Mouse (Mus musculus): ENCODE results near the gene Desi2. TPM values are rescaled to one million over a fixed set of nuclear protein-coding genes. Genes with fewer than 3 reads are reported as not detected.
"Not testable (repeated sequence)": the region's sequence is repeated elsewhere in the genome, so short reads cannot be mapped to it uniquely, and the experiment has no call there.

The Desi2 gene
- polyA plus RNA-seq, 1 experiment from 2014 or later = 25.4 TPM

GRCm38 (mm10) chr1:178276054-178276911 is 89.1 kb downstream of the Desi2 start:
- no peak for TF ChIP-seq CTCF (IDR thresholded peaks at IDR 0.05; ENCODE audit: low read depth)
- WGBS = under 1% methylated on average over 86 of the region's 87 CpGs
- H3K4me2 ChIP-seq (ENCODE audit: low read length) = peak overlapping the region; percentile 87
- peak overlapping the region; percentile 66 for H3K4me3 ChIP-seq (replicated peaks; ENCODE audit: low read depth, low read length)
- ATAC-seq (replicated peaks; ENCODE audit: low FRiP score, low read depth) (peak; percentile 82), DNase-seq (ENCODE audit: low spot score) (peak; percentile 74)
- H3K9me3 ChIP-seq (replicated peaks; ENCODE audit: low read length) = no peaks in the 10 kb centered on the region
- H3K9ac ChIP-seq (ENCODE audit: low read depth, low read length) = peak overlapping the region; percentile 82
- 0 out of 2 replicates have a peak, but pooled peaks cover 5% of the 10 kb centered on the region for H3K4me1 ChIP-seq (replicated peaks; ENCODE audit: insufficient read depth, low read length)
- no peaks in the 10 kb centered on the region for H3K27me3 ChIP-seq (ENCODE audit: insufficient read depth, low read length)
- H3K36me3 ChIP-seq (ENCODE audit: insufficient read depth, low read length) = no peaks in the 10 kb centered on the region
- peak overlapping the region; percentile 54; the same call in 1 of the 2 replicates for H3K27ac ChIP-seq

- H3K9ac ChIP-seq (ENCODE audit: low read depth, low read length); H3K4me1 ChIP-seq (replicated peaks; ENCODE audit: insufficient read depth, low read length); H3K9me3 ChIP-seq (replicated peaks; ENCODE audit: low read length); ATAC-seq (replicated peaks; ENCODE audit: low FRiP score, low read depth); H3K27ac ChIP-seq; H3K27me3 ChIP-seq (ENCODE audit: insufficient read depth, low read length); H3K4me2 ChIP-seq (ENCODE audit: low read length); H3K36me3 ChIP-seq (ENCODE audit: insufficient read depth, low read length); DNase-seq (ENCODE audit: low spot score); H3K4me3 ChIP-seq (replicated peaks; ENCODE audit: low read depth, low read length): not testable (repeated sequence)
- WGBS = 91% methylated on average over 3 of the region's 3 CpGs
These were observed 96.1 kb downstream of the Desi2 start for GRCm38 (mm10) chr1:178283314-178283713.

GRCm38 (mm10) chr1:178283946-178284720 is 96.9 kb downstream of the Desi2 start:
- Histone ChIP-seq H3K36me3 (ENCODE audit: insufficient read depth, low read length) (no peaks in the 10 kb centered on the region), H3K4me2 (ENCODE audit: low read length) (no peak overlapping the region), H3K4me1 (replicated peaks; ENCODE audit: insufficient read depth, low read length) (no peaks in the 10 kb centered on the region), H3K9ac (ENCODE audit: low read depth, low read length) (no peak overlapping the region), H3K27ac (no peak overlapping the region), H3K27me3 (ENCODE audit: insufficient read depth, low read length) (no peaks in the 10 kb centered on the region), H3K4me3 (replicated peaks; ENCODE audit: low read depth, low read length) (no peak overlapping the region), H3K9me3 (replicated peaks; ENCODE audit: low read length) (no peaks in the 10 kb centered on the region)
- ATAC-seq (replicated peaks; ENCODE audit: low FRiP score, low read depth) = no peak
- DNase-seq (ENCODE audit: low spot score) = no peak
- TF ChIP-seq CTCF (IDR thresholded peaks at IDR 0.05; ENCODE audit: low read depth) = no peak
- 62% methylated on average over 2 of the region's 2 CpGs for WGBS

GRCm38 (mm10) chr1:178287601-178288176 is 100.5 kb downstream of the Desi2 start:
- H3K27ac ChIP-seq = no peak overlapping the region
- no peak overlapping the region for H3K9ac ChIP-seq (ENCODE audit: low read depth, low read length)
- 66% methylated on average over 8 of the region's 8 CpGs for WGBS
- no peak for TF ChIP-seq CTCF (IDR thresholded peaks at IDR 0.05; ENCODE audit: low read depth)
- H3K4me2 ChIP-seq (ENCODE audit: low read length) = no peak overlapping the region
- H3K4me3 ChIP-seq (replicated peaks; ENCODE audit: low read depth, low read length) = no peak overlapping the region
- no peaks in the 10 kb centered on the region for H3K36me3 ChIP-seq (ENCODE audit: insufficient read depth, low read length)
- no peaks in the 10 kb centered on the region for H3K27me3 ChIP-seq (ENCODE audit: insufficient read depth, low read length)
- DNase-seq (ENCODE audit: low spot score) (no peak), ATAC-seq (replicated peaks; ENCODE audit: low FRiP score, low read depth) (no peak)
- no peaks in the 10 kb centered on the region for H3K4me1 ChIP-seq (replicated peaks; ENCODE audit: insufficient read depth, low read length)
- no peaks in the 10 kb centered on the region for H3K9me3 ChIP-seq (replicated peaks; ENCODE audit: low read length)

- no peak for ATAC-seq (replicated peaks; ENCODE audit: low FRiP score, low read depth)
These were observed 104.5 kb downstream of the Desi2 start for GRCm38 (mm10) chr1:178291716-178292115.

GRCm38 (mm10) chr1:178294051-178294450 is 106.8 kb downstream of the Desi2 start:
- Histone ChIP-seq H3K27me3 (ENCODE audit: insufficient read depth, low read length) (no peaks in the 10 kb centered on the region), H3K4me1 (replicated peaks; ENCODE audit: insufficient read depth, low read length) (no peaks in the 10 kb centered on the region), H3K4me2 (ENCODE audit: low read length) (no peak overlapping the region), H3K27ac (no peak overlapping the region), H3K4me3 (replicated peaks; ENCODE audit: low read depth, low read length) (no peak overlapping the region), H3K9me3 (replicated peaks; ENCODE audit: low read length) (no peaks in the 10 kb centered on the region), H3K9ac (ENCODE audit: low read depth, low read length) (no peak overlapping the region), H3K36me3 (ENCODE audit: insufficient read depth, low read length) (no peaks in the 10 kb centered on the region)
- TF ChIP-seq CTCF (IDR thresholded peaks at IDR 0.05; ENCODE audit: low read depth) = no peak
- ATAC-seq (replicated peaks; ENCODE audit: low FRiP score, low read depth) = no peak
- 90% methylated on average over 1 of the region's 1 CpGs for WGBS
- DNase-seq (ENCODE audit: low spot score) = no peak

More at GRCm38 (mm10) chr1:178291716-178292115, 104.5 kb downstream of the Desi2 start:
- Histone ChIP-seq H3K9ac (ENCODE audit: low read depth, low read length) (no peak overlapping the region), H3K9me3 (replicated peaks; ENCODE audit: low read length) (no peaks in the 10 kb centered on the region), H3K36me3 (ENCODE audit: insufficient read depth, low read length) (no peaks in the 10 kb centered on the region), H3K4me2 (ENCODE audit: low read length) (no peak overlapping the region), H3K4me1 (replicated peaks; ENCODE audit: insufficient read depth, low read length) (no peaks in the 10 kb centered on the region), H3K4me3 (replicated peaks; ENCODE audit: low read depth, low read length) (no peak overlapping the region), H3K27ac (no peak overlapping the region), H3K27me3 (ENCODE audit: insufficient read depth, low read length) (no peaks in the 10 kb centered on the region)
- no peak for TF ChIP-seq CTCF (IDR thresholded peaks at IDR 0.05; ENCODE audit: low read depth)
- 62% methylated on average over 3 of the region's 3 CpGs for WGBS
- DNase-seq (ENCODE audit: low spot score) = no peak

GRCm38 (mm10) chr1:178301261-178301660 is 114.0 kb downstream of the Desi2 start:
- not testable (repeated sequence) for H3K4me1 ChIP-seq (replicated peaks; ENCODE audit: insufficient read depth, low read length); DNase-seq (ENCODE audit: low spot score); H3K9ac ChIP-seq (ENCODE audit: low read depth, low read length); H3K9me3 ChIP-seq (replicated peaks; ENCODE audit: low read length); H3K36me3 ChIP-seq (ENCODE audit: insufficient read depth, low read length); ATAC-seq (replicated peaks; ENCODE audit: low FRiP score, low read depth); H3K4me2 ChIP-seq (ENCODE audit: low read length); H3K4me3 ChIP-seq (replicated peaks; ENCODE audit: low read depth, low read length); H3K27me3 ChIP-seq (ENCODE audit: insufficient read depth, low read length); H3K27ac ChIP-seq
- WGBS = 92% methylated on average over 2 of the region's 2 CpGs
